Mouse (Mus musculus) midbrain, embryonic 11.5 days (tissue): Measurements from ENCODE around the gene Rasa3. TPM values are rescaled to one million over a fixed set of nuclear protein-coding genes. Genes with fewer than 3 reads are reported as not detected.
A peak's percentile ranks its signal among the peaks of the same experiment; 100 is the strongest.

Experiments
- ATAC-seq: fragments of 200-750 bp; cut with Nextera tagmentation; 2 replicates; pipeline ENCODE4 v1.8.0; 2017; ENCODE audit warnings: moderate TSS enrichment, moderate library complexity; ENCODE audit not compliant: low FRiP score
- DNase-seq: peaks from one replicate; pipeline ENCODE4 v3.0.0; 2015; ENCODE audit warnings: low spot score; ENCODE audit errors: missing footprints
- H3K27ac ChIP-seq: fragments of 300-500 bp; sonication (generic); 2 replicates; pipeline ENCODE4 v1.5.1; 2014; ENCODE audit warnings: low read depth, low read length
- H3K27me3 ChIP-seq: fragments of 300-500 bp; sonication (generic); 2 replicates; pipeline ENCODE4 v1.6.1; 2014; ENCODE audit warnings: mild to moderate bottlenecking, low read length, moderate library complexity, mixed read lengths; ENCODE audit not compliant: control insufficient read depth, insufficient read depth
- H3K36me3 ChIP-seq: fragments of 300-500 bp; sonication (generic); 2 replicates; pipeline ENCODE4 v1.6.1; 2014; ENCODE audit warnings: mild to moderate bottlenecking, low read length, moderate library complexity, mixed read lengths; ENCODE audit not compliant: control insufficient read depth, insufficient read depth
- H3K4me1 ChIP-seq: fragments of 300-500 bp; sonication (generic); 2 replicates; pipeline ENCODE4 v1.6.1; 2014; ENCODE audit warnings: low read length; ENCODE audit not compliant: control insufficient read depth, insufficient read depth
- H3K4me2 ChIP-seq: fragments of 300-500 bp; sonication (generic); 2 replicates; pipeline ENCODE4 v1.6.1; 2014; ENCODE audit warnings: mild to moderate bottlenecking, moderate library complexity
- H3K4me3 ChIP-seq: fragments of 300-500 bp; sonication (generic); 2 replicates; pipeline ENCODE4 v1.5.1; 2014; ENCODE audit warnings: low read depth, low read length
- H3K9ac ChIP-seq: fragments of 300-500 bp; sonication (generic); 2 replicates; pipeline ENCODE4 v1.6.1; 2014; ENCODE audit warnings: low read length
- H3K9me3 ChIP-seq: fragments of 300-500 bp; sonication (generic); 2 replicates; pipeline ENCODE4 v1.6.1; 2016; ENCODE audit warnings: low read length; ENCODE audit not compliant: control insufficient read depth
- WGBS: fragments of 180-500 bp; shearing (Covaris S2); extraction: QIAGEN DNeasy Blood & Tissue Kit; methylation state at CpG from one replicate; pipeline ENCODE4 v1.1.7; 2014; 5-methylcytosine and 5-hydroxymethylcytosine counted together
- polyA plus RNA-seq: library from polyadenylated mRNA; unstranded; fragments of >200 nt; fragmentation: Nextera tagmentation; extraction: Ambion mirVana; gene quantifications from 2 replicates; pipeline ENCODE4 v1.2.1, GENCODE M21; 2014

The Rasa3 gene
- polyA plus RNA-seq, 1 experiment from 2014 or later = 19.8 TPM

- no peak overlapping the region for H3K27ac ChIP-seq
- 62% methylated on average over 6 of the region's 6 CpGs for WGBS
- no peak for ATAC-seq
- no peaks in the 10 kb centered on the region for H3K36me3 ChIP-seq
- no peak overlapping the region for H3K4me3 ChIP-seq
- peaks cover 3% of the 10 kb centered on the region; the same call in 1 of the 2 replicates for H3K9me3 ChIP-seq
- H3K4me2 ChIP-seq = no peak overlapping the region
- no peak overlapping the region for H3K9ac ChIP-seq
- DNase-seq = no peak
- H3K27me3 ChIP-seq = no peaks in the 10 kb centered on the region
- H3K4me1 ChIP-seq = peaks cover 6% of the 10 kb centered on the region; the same call in 1 of the 2 replicates
These were observed 11.1 kb upstream of the Rasa3 start for GRCm38 (mm10) chr8:13688461-13688860.

GRCm38 (mm10) chr8:13687941-13688340 is 10.5 kb upstream of the Rasa3 start:
- no peak for ATAC-seq
- H3K36me3 ChIP-seq = no peaks in the 10 kb centered on the region
- H3K9ac ChIP-seq = no peak overlapping the region
- no peak overlapping the region for H3K27ac ChIP-seq
- H3K27me3 ChIP-seq = no peaks in the 10 kb centered on the region
- no peak overlapping the region for H3K4me3 ChIP-seq
- H3K9me3 ChIP-seq = peaks cover 3% of the 10 kb centered on the region; the same call in 1 of the 2 replicates
- no peak for DNase-seq
- H3K4me2 ChIP-seq = no peak overlapping the region
- peaks cover 6% of the 10 kb centered on the region; the same call in 1 of the 2 replicates for H3K4me1 ChIP-seq
- WGBS = 77% methylated on average over 4 of the region's 4 CpGs

- DNase-seq (no peak), ATAC-seq (no peak)
- Histone ChIP-seq H3K36me3 (no peaks in the 10 kb centered on the region), H3K27me3 (no peaks in the 10 kb centered on the region), H3K4me3 (no peak overlapping the region), H3K9ac (no peak overlapping the region), H3K4me1 (peaks cover 3% of the 10 kb centered on the region; the same call in 1 of the 2 replicates), H3K27ac (no peak overlapping the region), H3K9me3 (peaks cover 3% of the 10 kb centered on the region; the same call in 1 of the 2 replicates), H3K4me2 (no peak overlapping the region)
- 96% methylated on average over 8 of the region's 8 CpGs for WGBS
These were observed 9.8 kb upstream of the Rasa3 start for GRCm38 (mm10) chr8:13687101-13687717.

- no peak for DNase-seq
- H3K4me2 ChIP-seq = no peak overlapping the region
- no peak for ATAC-seq
- H3K36me3 ChIP-seq = no peaks in the 10 kb centered on the region
- H3K27ac ChIP-seq = no peak overlapping the region
- no peaks in the 10 kb centered on the region for H3K27me3 ChIP-seq
- H3K9ac ChIP-seq = no peak overlapping the region
- H3K4me1 ChIP-seq = peaks cover 3% of the 10 kb centered on the region; the same call in 1 of the 2 replicates
- no peak overlapping the region for H3K4me3 ChIP-seq
- H3K9me3 ChIP-seq = peaks cover 3% of the 10 kb centered on the region; the same call in 1 of the 2 replicates
- WGBS = 78% methylated on average over 7 of the region's 7 CpGs
These were observed 9.0 kb upstream of the Rasa3 start for GRCm38 (mm10) chr8:13686426-13686825.

- H3K27me3 ChIP-seq = no peaks in the 10 kb centered on the region
- H3K4me2 ChIP-seq = no peak overlapping the region
- H3K36me3 ChIP-seq = no peaks in the 10 kb centered on the region
- ATAC-seq = no peak
- peaks cover 3% of the 10 kb centered on the region; the same call in 1 of the 2 replicates for H3K4me1 ChIP-seq
- DNase-seq = no peak
- H3K4me3 ChIP-seq = no peak overlapping the region
- H3K9me3 ChIP-seq = peaks cover 3% of the 10 kb centered on the region; the same call in 1 of the 2 replicates
- 90% methylated on average over 16 of the region's 16 CpGs for WGBS
- H3K9ac ChIP-seq = no peak overlapping the region
- H3K27ac ChIP-seq = no peak overlapping the region
These were observed 8.4 kb upstream of the Rasa3 start for GRCm38 (mm10) chr8:13685674-13686314.

GRCm38 (mm10) chr8:13684131-13684530 is 6.7 kb upstream of the Rasa3 start:
- Histone ChIP-seq H3K4me3 (no peak overlapping the region), H3K36me3 (no peaks in the 10 kb centered on the region)
- WGBS = 85% methylated on average over 7 of the region's 7 CpGs

GRCm38 (mm10) chr8:13678182-13678581 is 779 bp upstream of the Rasa3 start:
- DNase-seq (no peak), ATAC-seq (no peak)
- Histone ChIP-seq H3K9ac (peak overlapping the region; percentile 43; the same call in 1 of the 2 replicates), H3K4me3 (peak overlapping the region; percentile 72), H3K4me1 (peaks cover 11% of the 10 kb centered on the region), H3K4me2 (peak overlapping the region; percentile 92), H3K36me3 (no peaks in the 10 kb centered on the region), H3K9me3 (no peaks in the 10 kb centered on the region), H3K27ac (no peak overlapping the region), H3K27me3 (0 out of 2 replicates have a peak, but pooled peaks cover 2% of the 10 kb centered on the region)
- WGBS = 59% methylated on average over 8 of the region's 8 CpGs

More at GRCm38 (mm10) chr8:13684131-13684530, 6.7 kb upstream of the Rasa3 start:
- peaks cover 3% of the 10 kb centered on the region; the same call in 1 of the 2 replicates for H3K9me3 ChIP-seq
- no peak overlapping the region for H3K9ac ChIP-seq
- no peak overlapping the region for H3K27ac ChIP-seq
- 0 out of 2 replicates have a peak, but pooled peaks cover under 1% of the 10 kb centered on the region for H3K27me3 ChIP-seq
- H3K4me1 ChIP-seq = peaks cover 3% of the 10 kb centered on the region; the same call in 1 of the 2 replicates
- no peak overlapping the region for H3K4me2 ChIP-seq
- ATAC-seq = no peak
- no peak for DNase-seq

GRCm38 (mm10) chr8:13676701-13677412 is 546 bp downstream of the Rasa3 start:
- WGBS = under 1% methylated on average over 47 of the region's 47 CpGs
- H3K36me3 ChIP-seq = no peaks in the 10 kb centered on the region
- H3K27ac ChIP-seq = peak overlapping the region; percentile 63
- DNase-seq (peak; percentile 98), ATAC-seq (peak; percentile 75)
- H3K4me2 ChIP-seq = peak overlapping the region; percentile 92
- H3K4me3 ChIP-seq = peak overlapping the region; percentile 72
- peaks cover 11% of the 10 kb centered on the region for H3K4me1 ChIP-seq
- 0 out of 2 replicates have a peak, but pooled peaks cover 2% of the 10 kb centered on the region for H3K27me3 ChIP-seq
- H3K9ac ChIP-seq = peak overlapping the region; percentile 73
- H3K9me3 ChIP-seq = no peaks in the 10 kb centered on the region
